Mouse (Mus musculus): ENCODE data around the gene Bcl6b.

The Bcl6b gene

DNA sequence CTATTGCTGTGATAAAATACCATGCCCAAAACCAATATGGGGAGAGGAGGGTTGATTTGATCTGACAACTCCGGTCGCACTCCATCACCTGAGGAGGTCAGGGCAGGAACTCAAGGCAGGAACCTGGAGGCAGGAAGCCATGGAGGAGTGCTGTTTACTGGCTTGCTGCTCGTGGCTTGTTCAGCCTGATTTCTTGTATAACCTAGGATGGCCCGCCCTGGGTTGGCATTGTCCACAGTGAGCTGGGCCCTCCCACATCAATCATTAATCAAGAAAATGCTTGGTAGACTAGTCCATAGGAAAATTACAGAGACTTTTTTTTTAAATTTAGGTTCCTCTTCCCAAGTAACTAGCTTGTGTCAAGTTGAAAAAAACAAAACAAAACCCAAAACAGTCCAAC, 55.1 kb downstream of the Bcl6b start:
- DNase-seq (ENCODE audit: low spot score in 2 of 2) = no peak
